Mouse (Mus musculus): Measurements from ENCODE around the gene Coq8a. TPM values are rescaled to one million over a fixed set of nuclear protein-coding genes. Genes with fewer than 3 reads are reported as not detected.

Gene Coq8a
- polyA plus RNA-seq (2015; fragmentation: Nextera tagmentation; extraction: Ambion mirVana) = 1.8 and 3.1 TPM in 2 replicates

DNA sequence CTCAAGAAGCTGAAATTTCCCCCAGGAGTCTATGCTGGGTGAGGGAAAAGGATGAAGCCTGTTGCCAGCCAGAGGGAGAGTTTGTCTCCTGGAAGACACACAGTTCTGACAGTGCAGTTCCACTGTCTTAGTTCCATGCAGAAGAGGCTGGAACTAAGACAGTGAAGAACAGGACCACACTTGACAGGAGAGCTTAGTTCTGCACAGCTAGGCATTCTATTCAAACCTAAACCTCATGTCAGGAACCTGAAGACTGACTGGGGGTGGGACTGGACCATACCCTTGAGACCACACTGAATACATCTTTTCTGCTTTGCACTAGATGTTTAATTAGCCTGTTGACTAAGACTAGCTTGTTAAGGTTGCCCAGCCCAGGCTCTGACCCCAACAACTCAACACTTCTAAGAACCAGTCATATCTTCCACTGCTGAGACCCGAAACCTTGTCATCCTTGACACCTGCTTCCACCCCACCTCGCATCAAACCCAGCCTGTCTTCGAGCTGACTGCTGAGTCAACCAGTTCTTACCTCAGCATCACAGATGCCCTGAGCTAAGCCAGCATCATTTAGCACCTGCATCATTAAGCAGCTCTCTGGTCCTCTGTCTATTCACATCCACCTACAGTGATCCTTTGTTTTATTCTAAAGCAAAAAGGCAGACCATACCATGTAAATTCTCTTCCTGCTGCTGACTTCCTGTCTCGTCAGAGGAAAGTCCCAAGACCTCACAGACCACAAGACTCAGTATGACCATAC lies at the start of gene Coq8a:
TSS of gene Coq8a (minus strand) at position 644 of the 756 bp plus-strand sequence.
- H3K4me2 ChIP-seq = no peak within 1 kb of the TSS
- 70% methylated on average over 4 of the region's 4 CpGs for WGBS
- no peaks in the 10 kb centered on the region for H3K36me3 ChIP-seq
- ATAC-seq (ENCODE audit: low read depth) = no peak
- H3K4me1 ChIP-seq (replicated peaks) = peaks cover 15% of the 10 kb centered on the region
- no peaks in the 10 kb centered on the region for H3K9me3 ChIP-seq
- H3K27ac ChIP-seq (replicated peaks) = no peak within 1 kb of the TSS
- no peak within 1 kb of the TSS for H3K9ac ChIP-seq
- H3K4me3 ChIP-seq = no peak within 1 kb of the TSS
- H3K27me3 ChIP-seq = peaks cover 12% of the 10 kb centered on the region; the same call in 1 of the 2 replicates

DNA sequence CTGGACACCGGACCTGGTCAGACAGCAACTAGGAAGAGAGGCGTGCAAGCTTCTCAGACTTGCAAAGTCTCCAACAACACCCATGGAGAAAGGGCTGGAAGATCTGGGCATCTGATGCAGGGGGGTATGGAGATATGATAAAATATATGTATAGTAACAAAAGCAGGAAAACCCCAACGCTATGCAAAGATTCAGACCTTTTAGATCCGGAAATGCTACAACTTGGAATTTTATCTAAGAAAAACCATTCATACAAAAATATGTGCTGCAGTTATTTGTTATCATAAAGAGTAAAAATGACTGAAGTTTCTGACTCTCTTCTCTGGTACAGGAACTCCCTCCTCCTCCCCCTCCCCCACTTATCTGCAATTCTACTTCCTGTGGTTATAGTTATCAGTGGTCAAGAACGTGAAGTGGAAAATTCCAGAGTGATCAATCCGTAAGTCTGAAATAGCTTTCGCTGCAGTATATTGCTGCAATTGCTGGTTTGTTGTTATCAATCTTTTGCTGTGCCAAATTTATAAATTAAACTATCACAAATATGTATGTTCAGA lies 49.3 kb upstream of the Coq8a start:
- WGBS = 90% methylated on average over 7 of the region's 7 CpGs
- Histone ChIP-seq H3K27ac (replicated peaks) (no peak overlapping the region), H3K36me3 (no peaks in the 10 kb centered on the region), H3K9ac (no peak overlapping the region), H3K4me2 (no peak overlapping the region), H3K4me1 (replicated peaks) (peaks cover 11% of the 10 kb centered on the region), H3K9me3 (no peaks in the 10 kb centered on the region), H3K27me3 (no peaks in the 10 kb centered on the region), H3K4me3 (no peak overlapping the region)
- no peak for ATAC-seq (ENCODE audit: low read depth)

DNA sequence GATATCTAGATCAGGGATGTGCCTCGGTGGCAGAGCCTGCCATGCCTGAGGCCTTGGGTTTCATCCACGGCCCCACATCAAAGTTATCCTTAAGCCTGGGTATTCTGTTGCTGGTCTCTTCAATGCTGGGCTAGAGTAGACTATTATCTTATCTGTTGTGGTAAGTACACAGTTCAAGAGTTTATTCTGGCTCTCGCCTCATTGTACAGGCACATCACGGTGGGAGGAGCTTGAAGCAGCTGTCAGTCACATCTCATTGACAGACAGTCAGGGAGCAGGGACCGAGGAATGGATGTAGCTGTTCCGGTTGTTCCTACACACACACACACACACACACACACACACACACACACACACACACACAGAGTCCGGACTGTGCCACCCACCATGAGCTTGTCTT lies 48.5 kb upstream of the Coq8a start:
- ATAC-seq (ENCODE audit: low read depth) = no peak
- no peak overlapping the region for H3K9ac ChIP-seq
- H3K27ac ChIP-seq (replicated peaks) = no peak overlapping the region
- no peak overlapping the region for H3K4me3 ChIP-seq
- 92% methylated on average over 7 of the region's 7 CpGs for WGBS
- H3K4me2 ChIP-seq = no peak overlapping the region
- H3K36me3 ChIP-seq = no peaks in the 10 kb centered on the region
- peaks cover 11% of the 10 kb centered on the region for H3K4me1 ChIP-seq (replicated peaks)
- no peaks in the 10 kb centered on the region for H3K27me3 ChIP-seq
- H3K9me3 ChIP-seq = no peaks in the 10 kb centered on the region

DNA sequence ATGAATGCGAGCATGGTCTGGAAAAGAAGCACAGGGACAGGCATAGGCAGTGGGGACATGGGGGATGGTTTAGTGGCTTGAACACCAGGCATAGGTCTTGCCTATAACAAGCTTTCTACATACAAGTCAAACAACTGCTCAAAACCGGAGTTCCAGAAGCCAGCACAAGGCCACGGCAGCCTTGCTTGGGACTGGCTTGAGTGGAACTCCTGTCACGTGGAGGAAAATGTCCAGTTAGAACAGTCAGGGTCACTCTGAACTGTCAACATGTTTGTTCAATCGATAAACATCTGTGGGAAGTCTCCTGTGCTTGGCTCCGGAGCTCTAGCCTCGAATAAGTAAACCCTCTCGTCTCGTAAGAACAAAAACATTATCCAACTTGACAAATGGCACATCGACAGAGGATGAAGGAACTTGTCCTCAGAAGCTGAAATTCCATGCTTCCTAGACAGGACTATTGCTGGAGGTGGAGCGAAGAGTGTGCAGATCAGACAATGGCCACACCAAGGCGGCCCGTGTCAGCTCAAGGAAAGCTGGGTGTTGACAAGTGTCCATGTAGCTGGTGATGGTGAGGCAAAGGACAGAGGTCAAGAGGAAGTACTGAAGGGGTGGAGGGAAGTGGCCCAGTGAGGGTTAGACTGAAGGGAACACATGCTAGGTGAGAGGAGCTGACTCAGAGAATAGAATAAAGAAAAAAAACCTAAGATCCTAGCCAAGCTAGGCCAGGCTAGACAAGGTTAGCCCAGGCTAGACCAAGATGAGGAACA lies 46.5 kb upstream of the Coq8a start:
- no peak for ATAC-seq (ENCODE audit: low read depth)
- Histone ChIP-seq H3K36me3 (no peaks in the 10 kb centered on the region), H3K4me3 (no peak overlapping the region), H3K9me3 (no peaks in the 10 kb centered on the region), H3K4me1 (replicated peaks) (peaks cover 11% of the 10 kb centered on the region), H3K27me3 (no peaks in the 10 kb centered on the region), H3K9ac (no peak overlapping the region), H3K4me2 (no peak overlapping the region), H3K27ac (replicated peaks) (no peak overlapping the region)
- WGBS = 89% methylated on average over 13 of the region's 13 CpGs

DNA sequence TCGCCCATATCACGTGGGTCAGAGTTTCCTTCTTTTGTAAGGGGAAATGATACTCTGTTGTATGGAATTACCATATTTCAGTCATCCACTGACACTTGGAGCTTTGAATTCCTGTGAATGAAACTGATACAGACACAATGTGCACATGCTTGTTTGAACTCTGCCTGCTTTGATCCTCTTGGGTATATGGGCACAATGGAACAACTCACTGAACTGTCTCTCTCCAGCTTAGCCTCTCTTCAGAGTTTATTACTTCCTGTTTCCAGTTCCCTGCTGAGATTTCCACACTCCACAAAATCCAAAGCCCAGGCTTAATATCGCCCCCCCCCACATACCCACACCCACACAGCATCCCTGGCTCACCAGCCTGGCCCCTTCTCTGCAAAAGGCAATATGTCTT lies 32.3 kb upstream of the Coq8a start:
- H3K36me3 ChIP-seq = peaks cover 12% of the 10 kb centered on the region; the same call in 1 of the 2 replicates
- H3K4me3 ChIP-seq = no peak overlapping the region
- H3K4me2 ChIP-seq = no peak overlapping the region
- no peaks in the 10 kb centered on the region for H3K27me3 ChIP-seq
- no peak overlapping the region for H3K27ac ChIP-seq (replicated peaks)
- no peak overlapping the region; the same call in 1 of the 2 replicates for H3K9ac ChIP-seq
- H3K4me1 ChIP-seq (replicated peaks) = peaks cover 11% of the 10 kb centered on the region; the same call in 1 of the 2 replicates
- H3K9me3 ChIP-seq = no peaks in the 10 kb centered on the region
- 36% methylated on average over 3 of the region's 3 CpGs for WGBS
- no peak for ATAC-seq (ENCODE audit: low read depth)

DNA sequence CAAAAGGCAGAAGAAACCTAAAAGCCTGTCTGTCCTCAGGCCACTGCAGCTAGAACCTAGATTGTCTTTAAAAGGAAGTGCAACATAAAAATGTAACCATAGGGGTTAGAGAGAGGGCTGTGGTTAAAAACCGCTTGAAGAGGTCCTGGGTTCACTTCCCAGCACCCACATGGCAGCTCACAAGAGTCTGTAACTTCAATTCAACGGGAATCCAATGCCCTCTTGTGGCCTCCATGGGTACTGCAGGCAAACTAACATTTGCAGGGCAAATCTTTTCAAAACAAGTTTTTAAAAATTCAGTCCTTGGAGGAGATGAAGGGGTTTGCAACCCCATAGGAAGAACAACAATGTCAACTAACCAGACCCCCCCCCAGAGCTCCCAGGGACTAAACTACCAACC lies 31.2 kb upstream of the Coq8a start:
- Histone ChIP-seq H3K4me3 (no peak overlapping the region), H3K27ac (replicated peaks) (no peak overlapping the region), H3K4me2 (no peak overlapping the region), H3K9me3 (no peaks in the 10 kb centered on the region), H3K9ac (no peak overlapping the region), H3K4me1 (replicated peaks) (peaks cover 21% of the 10 kb centered on the region), H3K36me3 (peaks cover 12% of the 10 kb centered on the region; the same call in 1 of the 2 replicates), H3K27me3 (no peaks in the 10 kb centered on the region)
- WGBS = 39% methylated on average over 2 of the region's 2 CpGs
- ATAC-seq (ENCODE audit: low read depth) = no peak

DNA sequence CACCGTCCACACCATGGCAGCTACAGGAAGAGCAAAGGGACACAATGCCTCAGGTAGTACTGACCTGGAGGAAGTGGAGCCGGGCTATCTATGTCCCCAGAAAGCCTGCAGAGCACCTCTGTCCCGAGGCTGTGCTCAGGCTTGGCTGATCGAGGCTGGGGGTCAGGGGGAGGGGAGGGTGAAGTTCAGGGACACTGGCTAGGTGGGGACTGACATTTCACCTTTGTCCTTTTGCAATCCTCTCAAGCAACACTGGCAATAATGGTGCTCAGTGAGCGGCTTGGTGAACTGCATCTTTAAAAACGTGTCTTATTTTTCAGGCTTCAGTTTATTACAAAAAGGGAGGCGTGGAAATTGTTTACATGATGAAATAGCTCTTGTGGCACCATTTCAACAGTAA lies 30.5 kb upstream of the Coq8a start:
- Histone ChIP-seq H3K27me3 (no peaks in the 10 kb centered on the region), H3K27ac (replicated peaks) (no peak overlapping the region), H3K9me3 (no peaks in the 10 kb centered on the region), H3K4me3 (no peak overlapping the region), H3K9ac (no peak overlapping the region), H3K4me2 (no peak overlapping the region), H3K4me1 (replicated peaks) (peaks cover 26% of the 10 kb centered on the region), H3K36me3 (peaks cover 12% of the 10 kb centered on the region; the same call in 1 of the 2 replicates)
- WGBS = 95% methylated on average over 7 of the region's 7 CpGs
- ATAC-seq (ENCODE audit: low read depth) = no peak

DNA sequence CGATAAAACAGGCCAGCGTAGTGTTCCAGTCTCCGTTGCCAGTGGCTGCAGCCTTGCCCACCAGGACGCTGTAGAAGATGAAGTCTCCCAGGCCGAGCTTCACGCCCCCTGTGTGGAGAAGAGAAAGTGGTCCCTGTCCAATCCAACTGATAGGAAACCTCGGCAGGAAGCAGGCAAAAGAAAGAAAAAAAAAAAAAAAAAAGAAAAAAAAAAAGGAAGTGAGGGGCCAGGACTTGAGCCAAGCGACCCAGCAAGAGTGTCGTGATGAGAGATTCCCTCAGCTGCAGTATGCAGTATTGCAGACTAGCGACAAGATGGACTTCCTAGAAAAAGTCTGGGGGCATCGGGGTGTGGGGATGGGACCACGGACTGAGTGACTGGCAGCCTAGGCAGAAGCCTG lies 29.5 kb upstream of the Coq8a start:
- 82% methylated on average over 12 of the region's 12 CpGs for WGBS
- Histone ChIP-seq H3K9me3 (no peaks in the 10 kb centered on the region), H3K9ac (no peak overlapping the region), H3K27ac (replicated peaks) (no peak overlapping the region), H3K4me1 (replicated peaks) (peaks cover 26% of the 10 kb centered on the region), H3K36me3 (peaks cover 12% of the 10 kb centered on the region; the same call in 1 of the 2 replicates), H3K4me3 (no peak overlapping the region), H3K4me2 (no peak overlapping the region), H3K27me3 (no peaks in the 10 kb centered on the region)
- ATAC-seq (ENCODE audit: low read depth) = no peak

DNA sequence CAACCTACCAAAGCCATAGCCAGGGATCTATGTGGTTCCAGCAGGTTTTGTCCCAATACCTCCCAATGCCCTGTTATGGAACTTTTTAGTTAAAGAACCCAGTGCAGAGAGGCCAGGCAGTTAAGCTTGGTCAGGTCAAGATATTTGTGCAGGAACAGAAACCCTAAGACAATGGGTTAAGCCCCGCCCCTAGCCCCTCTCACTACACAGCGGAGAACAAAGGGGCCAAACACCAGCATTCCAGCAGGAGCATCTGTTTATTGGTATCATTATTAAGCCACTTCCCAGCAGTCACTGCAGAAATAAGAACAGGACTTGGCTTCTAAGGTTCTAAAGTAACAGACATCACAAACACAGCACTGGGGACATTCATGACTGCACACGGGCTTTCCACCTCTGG lies 27.4 kb upstream of the Coq8a start:
- Histone ChIP-seq H3K36me3 (peaks cover 12% of the 10 kb centered on the region; the same call in 1 of the 2 replicates), H3K4me2 (peak overlapping the region; percentile 67), H3K27ac (replicated peaks) (peak overlapping the region; percentile 79), H3K9me3 (no peaks in the 10 kb centered on the region), H3K4me1 (replicated peaks) (peaks cover 21% of the 10 kb centered on the region), H3K9ac (0 out of 2 replicates have a peak overlapping the region, but pooled peaks have one; percentile 65), H3K4me3 (no peak overlapping the region; the same call in 1 of the 2 replicates), H3K27me3 (no peaks in the 10 kb centered on the region)
- no peak for ATAC-seq (ENCODE audit: low read depth)
- 61% methylated on average over 3 of the region's 3 CpGs for whole genome bisulfite sequencing

DNA sequence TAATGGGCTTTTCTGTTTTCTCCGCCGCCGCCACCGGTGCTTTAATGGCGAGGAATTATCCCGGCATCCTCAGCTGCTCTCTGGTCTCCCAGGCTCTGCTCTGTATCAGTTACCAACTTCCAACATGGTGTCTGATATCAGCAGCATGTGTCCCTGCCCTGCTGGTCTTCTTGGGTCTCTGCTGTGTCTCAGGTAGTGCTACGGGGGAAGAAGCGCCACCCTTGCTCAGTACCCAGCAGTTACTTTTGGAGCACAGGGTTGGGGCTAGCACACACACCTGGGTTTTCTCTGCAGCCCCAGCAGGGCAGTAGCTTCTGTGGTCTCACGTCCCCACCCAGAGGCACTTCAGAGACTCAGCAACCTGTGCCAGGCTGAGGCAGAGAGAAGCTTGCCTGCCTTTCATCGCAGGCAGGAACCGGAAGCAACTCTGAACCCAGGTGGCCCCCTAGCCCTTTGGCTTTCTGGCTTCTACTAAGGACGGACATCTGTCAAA lies 26.9 kb upstream of the Coq8a start:
- WGBS = 9% methylated on average over 12 of the region's 12 CpGs
- Histone ChIP-seq H3K9ac (peak overlapping the region; percentile 65), H3K4me3 (peak overlapping the region; percentile 45), H3K9me3 (no peaks in the 10 kb centered on the region), H3K4me2 (peak overlapping the region; percentile 67), H3K27ac (replicated peaks) (peak overlapping the region; percentile 79), H3K36me3 (peaks cover 12% of the 10 kb centered on the region; the same call in 1 of the 2 replicates), H3K4me1 (replicated peaks) (peaks cover 17% of the 10 kb centered on the region), H3K27me3 (no peaks in the 10 kb centered on the region)
- peak; percentile 78 for ATAC-seq (ENCODE audit: low read depth)

DNA sequence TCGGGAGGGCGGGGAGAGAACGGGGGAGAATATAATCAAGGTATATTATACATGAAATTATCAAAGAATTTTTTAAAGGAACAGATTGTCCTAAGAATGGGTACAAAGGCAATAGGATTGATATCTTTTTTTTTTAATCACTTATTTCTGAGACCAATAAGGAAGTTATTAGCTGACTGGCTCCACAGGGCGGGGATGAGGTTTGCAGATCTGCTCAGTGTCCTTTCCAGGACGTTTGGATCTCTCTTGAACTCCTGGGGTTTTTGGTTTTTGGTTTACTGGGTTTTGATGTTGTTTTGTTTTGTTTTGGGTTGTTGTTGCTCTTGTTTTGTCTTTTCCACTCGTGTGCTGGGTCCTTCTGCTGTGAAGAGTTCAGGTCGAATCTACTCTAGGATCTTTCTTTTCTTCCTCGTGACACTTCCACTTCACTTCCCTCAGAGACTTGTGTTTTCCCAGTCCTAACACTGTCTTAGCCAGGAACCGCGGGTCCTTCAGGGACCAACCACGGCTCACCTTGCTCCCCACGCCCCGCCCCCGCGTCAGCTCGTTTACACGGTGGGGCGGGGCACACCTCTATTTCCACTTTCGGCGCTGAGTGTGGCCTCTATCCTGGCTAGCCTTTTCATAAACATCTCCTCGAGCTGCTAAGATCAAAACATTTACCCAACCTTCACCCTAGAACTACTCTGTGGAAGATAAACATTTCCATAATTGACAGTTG lies 26.3 kb upstream of the Coq8a start:
- Histone ChIP-seq H3K4me1 (replicated peaks) (peaks cover 17% of the 10 kb centered on the region), H3K4me3 (peak overlapping the region; percentile 45), H3K9me3 (no peaks in the 10 kb centered on the region), H3K27me3 (no peaks in the 10 kb centered on the region), H3K9ac (peak overlapping the region; percentile 65), H3K27ac (replicated peaks) (peak overlapping the region; percentile 79), H3K36me3 (peaks cover 12% of the 10 kb centered on the region; the same call in 1 of the 2 replicates), H3K4me2 (peak overlapping the region; percentile 67)
- peak; percentile 89 for ATAC-seq (ENCODE audit: low read depth)
- WGBS = 17% methylated on average over 21 of the region's 21 CpGs

All from neural tube, embryonic 13.5 days (tissue).